Mouse (Mus musculus): ENCODE data around the gene Usp40.
"Not testable (repeated sequence)": the region's sequence is repeated elsewhere in the genome, so short reads cannot be mapped to it uniquely, and the experiment has no call there.

The Usp40 gene

DNA sequence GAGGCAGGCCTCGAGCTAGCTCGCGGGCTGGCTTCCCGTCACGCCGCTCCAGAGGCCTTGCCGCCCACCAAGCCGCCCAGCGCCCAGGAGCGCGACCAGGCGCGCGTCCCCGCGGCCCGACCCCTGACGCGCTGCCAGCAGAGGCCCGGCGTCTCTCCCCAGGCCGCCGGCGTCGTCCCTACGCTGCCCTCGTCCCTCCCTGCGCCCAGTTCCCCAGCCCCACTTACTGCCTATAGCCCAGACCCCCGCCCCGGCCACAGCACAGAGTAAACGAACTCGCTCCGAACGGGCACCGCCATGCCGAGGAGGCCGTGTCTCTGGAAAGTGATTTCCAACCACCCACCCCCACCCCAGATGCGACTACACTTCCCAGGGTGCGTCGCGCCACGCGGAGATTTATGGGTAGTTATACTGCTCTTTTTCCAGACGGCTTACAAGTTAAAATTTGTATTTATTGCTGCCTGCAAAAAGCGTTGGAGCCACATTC lies at the start of gene Usp40:
TSS of gene Usp40 (minus strand) at position 341 of the 487 bp plus-strand sequence.
- DNase-seq (ENCODE audit: low spot score in 2 of 2), result peak; percentile 60 to 77

- DNase-seq (ENCODE audit: low spot score in 2 of 2), result no peak
Observed at GRCm38 (mm10) chr1:88055088-88055487, 46.7 kb upstream of the Usp40 start, which contains the start of gene Ugt1a10. Gene Ugt1a10 (plus strand): TSS chr1:88055388.

- not testable (repeated sequence) for DNase-seq (ENCODE audit: low spot score in 2 of 2)
Observed at GRCm38 (mm10) chr1:88047408-88047807, 39.1 kb upstream of the Usp40 start.

DNA sequence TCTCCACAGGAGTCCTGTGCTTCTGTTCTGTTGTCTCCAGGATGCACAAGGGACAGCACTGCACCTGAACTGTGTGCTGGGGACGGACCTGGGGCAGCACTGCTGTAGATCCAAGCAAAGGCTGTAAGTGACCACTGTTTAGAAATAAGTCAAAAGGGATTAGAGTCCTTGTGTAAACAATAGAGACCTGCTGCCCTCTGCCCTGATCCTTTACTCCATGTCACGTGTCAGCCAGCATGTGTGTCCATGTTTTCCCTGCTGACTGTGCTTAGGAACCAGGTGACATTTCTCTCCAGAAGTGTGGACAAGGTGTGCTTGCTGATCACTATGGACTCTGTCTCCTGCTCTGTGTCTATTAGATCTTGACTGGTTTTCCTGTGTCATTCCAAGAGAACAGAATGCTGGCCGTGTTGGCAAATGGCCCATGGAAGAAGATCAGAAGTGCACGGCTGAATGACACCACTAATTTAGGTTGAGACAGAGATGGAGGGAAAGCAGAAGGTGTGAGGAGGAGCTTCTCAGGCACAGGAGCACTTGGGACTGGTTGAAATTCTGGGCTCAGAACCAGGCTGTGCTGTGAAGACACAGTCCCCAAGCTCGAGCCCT lies 36.6 kb upstream of the Usp40 start:
- not testable (repeated sequence) for DNase-seq (ENCODE audit: low spot score in 2 of 2)

GRCm38 (mm10) chr1:88043044-88043443 lies 34.7 kb upstream of the Usp40 start:
- DNase-seq (ENCODE audit: low spot score in 2 of 2), result not testable (repeated sequence)

GRCm38 (mm10) chr1:88025244-88025643 lies 16.9 kb upstream of the Usp40 start:
- DNase-seq (ENCODE audit: low spot score in 2 of 2), result not testable (repeated sequence)

DNA sequence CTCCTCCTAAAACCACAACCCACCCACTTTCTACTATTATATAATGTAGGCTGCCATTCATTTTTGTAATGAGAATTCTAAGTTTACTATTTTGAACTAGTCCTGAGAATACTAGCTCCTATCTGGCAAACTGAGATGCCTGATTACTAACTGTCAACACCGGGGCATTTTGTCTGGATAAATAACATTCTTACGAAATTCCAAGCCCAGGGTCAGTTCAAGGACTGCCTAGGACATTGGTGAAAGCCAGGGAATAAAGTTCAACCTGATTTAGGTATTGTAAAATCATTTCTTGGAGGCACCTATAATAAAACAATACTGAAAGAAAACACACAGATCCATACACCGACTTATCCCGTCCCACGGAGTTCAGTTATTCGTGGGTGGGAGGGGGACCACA lies 7.0 kb upstream of the Usp40 start:
- DNase-seq (ENCODE audit: low spot score in 2 of 2), result no peak

- no peak for DNase-seq (ENCODE audit: low spot score in 2 of 2)
Observed at GRCm38 (mm10) chr1:88014671-88015070, 6.3 kb upstream of the Usp40 start.

DNA sequence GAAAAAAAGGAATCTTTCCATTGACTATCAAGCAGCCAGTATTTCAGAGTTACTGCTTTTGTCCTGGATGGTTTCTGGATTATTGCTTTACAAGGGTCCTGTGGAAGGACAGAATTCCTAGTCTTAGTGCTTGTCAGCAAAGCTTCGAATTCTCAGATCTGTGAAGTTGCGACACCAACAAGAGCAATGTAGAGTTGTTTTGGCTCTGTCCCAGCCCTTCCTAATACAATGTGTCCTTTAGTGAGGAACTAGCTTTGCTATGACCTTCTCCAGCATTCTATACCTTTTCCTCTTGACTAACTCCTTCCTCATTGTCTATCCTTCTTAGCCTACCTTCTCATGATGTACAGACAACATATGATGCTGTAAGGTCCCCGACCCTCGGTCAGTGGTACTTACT lies 5.8 kb upstream of the Usp40 start:
- DNase-seq (ENCODE audit: low spot score in 2 of 2), result no peak

GRCm38 (mm10) chr1:88013726-88014125 lies 5.4 kb upstream of the Usp40 start:
- no peak for DNase-seq (ENCODE audit: low spot score in 2 of 2)

DNA sequence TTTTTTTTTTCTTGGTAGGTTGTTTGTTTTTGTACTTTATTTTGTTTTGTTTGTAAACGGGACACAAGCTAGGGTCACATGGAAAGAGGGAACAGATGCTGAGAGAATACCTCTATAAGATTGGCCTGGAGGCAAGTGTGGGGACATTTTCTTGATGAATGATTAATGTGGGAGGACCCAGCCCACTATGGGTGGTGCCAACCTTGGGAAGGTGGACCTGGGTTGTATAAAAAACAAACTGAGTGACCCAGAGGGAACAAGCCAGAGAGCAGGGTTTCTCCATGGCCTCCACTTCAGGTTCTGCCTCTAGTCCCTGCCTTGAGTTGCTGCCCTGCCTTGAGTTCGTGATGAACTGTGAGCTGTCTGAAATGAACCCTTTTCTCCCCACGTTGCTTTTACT lies 1.2 kb upstream of the Usp40 start:
- DNase-seq (ENCODE audit: low spot score in 2 of 2), result no peak

- DNase-seq (ENCODE audit: low spot score in 2 of 2), result no peak
Observed at GRCm38 (mm10) chr1:88008735-88009134, 384 bp upstream of the Usp40 start.

GRCm38 (mm10) chr1:88007692-88008210 lies 600 bp downstream of the Usp40 start:
- DNase-seq (ENCODE audit: low spot score in 2 of 2), result no peak

DNA sequence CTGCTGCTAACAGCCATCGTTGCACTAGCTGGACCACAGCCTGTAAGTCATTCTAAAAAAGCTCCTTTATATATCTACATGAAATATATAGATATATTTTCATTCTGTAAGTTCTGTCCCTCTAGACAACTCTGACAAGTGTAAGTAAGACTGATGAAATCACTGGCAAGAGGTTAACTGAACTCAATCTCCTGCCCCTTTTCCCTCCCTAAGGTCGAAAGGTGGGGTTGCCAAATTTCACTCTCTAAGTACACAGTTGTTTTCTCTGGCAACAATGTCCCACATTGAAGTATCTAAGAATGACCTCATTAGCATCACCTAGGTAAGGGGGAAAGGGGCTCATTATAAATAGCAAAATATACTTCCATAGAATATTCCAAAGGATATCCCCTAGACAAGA lies 15.6 kb downstream of the Usp40 start:
- DNase-seq (ENCODE audit: low spot score in 2 of 2), result no peak

- no peak for DNase-seq (ENCODE audit: low spot score in 2 of 2)
Observed at GRCm38 (mm10) chr1:87982291-87982690, 26.1 kb downstream of the Usp40 start.

- DNase-seq (ENCODE audit: low spot score in 2 of 2), result no peak
Observed at GRCm38 (mm10) chr1:87970381-87970780, 38.0 kb downstream of the Usp40 start.

DNA sequence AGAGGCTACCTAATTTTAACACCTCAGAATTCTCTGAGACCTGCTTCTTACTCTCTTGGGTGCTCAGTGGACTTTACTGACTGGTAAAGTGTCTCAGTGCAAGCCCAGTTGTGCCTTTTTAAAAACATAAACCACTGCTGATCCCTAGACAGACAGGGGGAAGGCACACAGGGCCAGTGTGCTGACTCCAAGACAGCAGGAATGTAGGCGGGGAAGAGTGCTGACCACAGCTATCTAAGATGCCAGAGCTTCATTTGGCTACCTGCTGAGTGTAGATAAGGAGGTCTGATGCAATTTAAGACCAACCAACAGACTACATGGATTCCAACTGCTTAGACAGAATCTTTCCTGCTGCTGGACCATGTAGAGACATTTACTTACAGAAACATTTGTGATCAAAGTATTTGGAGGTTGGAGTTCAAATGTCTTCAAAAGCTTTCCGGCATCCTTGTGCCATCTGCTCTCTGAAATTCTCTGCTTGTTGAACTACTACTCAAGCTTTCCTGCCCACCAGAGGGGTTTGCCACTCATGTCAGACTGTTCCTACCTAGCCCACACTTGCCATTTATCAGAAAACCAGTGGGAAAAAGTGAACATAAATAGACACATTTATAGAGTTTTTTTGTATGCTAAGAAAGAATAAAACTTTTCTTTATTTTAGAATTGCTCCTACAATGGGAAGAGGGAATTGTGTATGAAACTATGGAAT lies 46.7 kb downstream of the Usp40 start:
- no peak for DNase-seq (ENCODE audit: low spot score in 2 of 2)

GRCm38 (mm10) chr1:87960752-87961151 lies 47.6 kb downstream of the Usp40 start:
- no peak for DNase-seq (ENCODE audit: low spot score in 2 of 2)

DNA sequence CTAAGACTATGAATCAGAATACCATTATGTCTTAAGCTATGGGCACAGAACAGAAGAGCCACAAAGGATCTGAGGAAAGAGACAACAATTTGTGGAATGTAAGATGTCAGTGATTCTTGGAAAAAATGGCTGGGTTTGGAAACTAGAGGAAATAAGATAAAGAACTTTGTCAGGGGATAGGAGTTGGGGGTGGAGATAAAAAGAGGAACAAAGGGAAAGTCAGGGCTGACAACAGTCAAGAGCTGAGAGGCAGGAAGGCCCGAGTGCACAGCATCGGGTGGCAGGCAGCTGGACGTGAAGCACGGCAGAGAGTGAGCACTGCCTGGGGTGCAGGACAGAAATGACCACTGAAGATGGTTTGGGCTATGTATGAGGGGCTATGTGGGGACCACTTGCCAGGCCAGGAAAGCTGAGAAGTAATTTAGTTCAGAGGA lies 48.3 kb downstream of the Usp40 start:
- DNase-seq (ENCODE audit: low spot score in 2 of 2), result no peak

- DNase-seq (ENCODE audit: low spot score in 2 of 2), result no peak
Observed at GRCm38 (mm10) chr1:87959532-87959931, 48.8 kb downstream of the Usp40 start.

DNA sequence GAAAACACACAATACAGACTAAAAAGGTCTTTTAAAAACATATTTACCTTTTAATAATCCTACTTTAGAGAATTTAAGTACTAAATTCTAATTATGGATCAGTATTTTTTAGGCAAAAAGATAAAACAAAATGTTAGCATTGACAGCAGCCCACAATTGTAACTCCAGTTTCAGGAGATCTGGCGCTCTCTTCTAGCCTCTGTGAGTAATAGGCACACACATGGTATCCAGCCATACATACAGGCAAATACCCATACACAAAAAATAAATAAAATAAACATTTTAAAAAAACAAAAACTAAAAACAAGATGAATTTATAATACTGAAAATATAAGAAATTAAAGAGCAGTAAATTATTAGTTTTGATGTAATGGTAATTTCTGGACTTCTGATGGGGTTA lies 49.4 kb downstream of the Usp40 start:
- DNase-seq (ENCODE audit: low spot score in 2 of 2), result no peak

- DNase-seq (ENCODE audit: low spot score in 2 of 2), result no peak
Observed at GRCm38 (mm10) chr1:87953073-87953472, 55.3 kb downstream of the Usp40 start.

DNA sequence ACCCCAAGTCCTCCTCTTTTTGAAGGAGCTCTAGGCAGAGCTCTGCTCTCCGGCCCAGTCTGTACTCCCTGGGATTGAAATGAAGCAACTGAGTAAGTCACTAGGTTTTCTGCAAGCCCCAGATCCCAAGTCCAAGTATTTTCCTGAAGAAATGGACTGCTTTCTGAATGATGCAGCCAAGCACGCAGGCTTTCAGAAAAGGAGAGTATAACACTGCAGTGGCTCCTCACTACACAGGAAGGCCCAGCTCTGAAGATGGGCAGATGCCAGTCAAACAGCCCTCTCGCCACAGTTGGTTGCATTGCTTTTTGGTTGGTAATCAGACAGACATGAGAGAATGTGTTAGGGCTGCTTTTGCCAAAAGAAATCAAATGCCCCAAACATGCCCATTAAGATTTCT lies 56.7 kb downstream of the Usp40 start:
- no peak for DNase-seq (ENCODE audit: low spot score in 2 of 2)
